Mouse (Mus musculus) hindbrain, embryonic 11.5 days (tissue): Measurements from ENCODE around the gene Saa1. TPM values are rescaled to one million over a fixed set of nuclear protein-coding genes. Genes with fewer than 3 reads are reported as not detected.
"Not testable (repeated sequence)": the region's sequence is repeated elsewhere in the genome, so short reads cannot be mapped to it uniquely, and the experiment has no call there.

ENCODE experiments used
- ATAC-seq: fragments of 200-750 bp; cut with Nextera tagmentation; 2 replicates; pipeline ENCODE4 v1.8.0; 2017; ENCODE audit warnings: mild to moderate bottlenecking, moderate TSS enrichment, moderate library complexity; ENCODE audit not compliant: low FRiP score
- DNase-seq: peaks from one replicate; pipeline ENCODE4 v3.0.0-alpha.2; 2015; ENCODE audit warnings: low spot score
- H3K27ac ChIP-seq: fragments of 300-500 bp; sonication (generic); 2 replicates; pipeline ENCODE4 v1.5.1; 2014; ENCODE audit warnings: mild to moderate bottlenecking, low read depth, low read length
- H3K27me3 ChIP-seq: fragments of 300-500 bp; sonication (generic); 2 replicates; pipeline ENCODE4 v1.6.1; 2014; ENCODE audit warnings: mild to moderate bottlenecking, low read length, moderate library complexity, mixed read lengths; ENCODE audit not compliant: control insufficient read depth, insufficient read depth
- H3K36me3 ChIP-seq: fragments of 300-500 bp; sonication (generic); 2 replicates; pipeline ENCODE4 v1.6.1; 2014; ENCODE audit warnings: mild to moderate bottlenecking, low read length, moderate library complexity, mixed read lengths; ENCODE audit not compliant: control insufficient read depth, insufficient read depth
- H3K4me1 ChIP-seq: fragments of 300-500 bp; sonication (generic); replicated peaks from 2 replicates; pipeline ENCODE4 v1.6.1; 2014; ENCODE audit warnings: low read length, mixed read lengths; ENCODE audit not compliant: control insufficient read depth, insufficient read depth
- H3K4me2 ChIP-seq: fragments of 300-500 bp; sonication (generic); replicated peaks from 2 replicates; pipeline ENCODE4 v1.6.1; 2014; ENCODE audit warnings: mild to moderate bottlenecking, low read depth, low read length
- H3K4me3 ChIP-seq: fragments of 300-500 bp; sonication (generic); 2 replicates; pipeline ENCODE4 v1.5.1; 2014; ENCODE audit warnings: low read depth, low read length
- H3K9ac ChIP-seq: fragments of 300-500 bp; sonication (generic); 2 replicates; pipeline ENCODE4 v1.6.1; 2014; ENCODE audit warnings: low read depth, low read length
- H3K9me3 ChIP-seq: fragments of 300-500 bp; sonication (generic); 2 replicates; pipeline ENCODE4 v1.6.1; 2016; ENCODE audit warnings: low read length; ENCODE audit not compliant: control insufficient read depth
- WGBS: fragments of 180-500 bp; shearing (Covaris S2); extraction: QIAGEN DNeasy Blood & Tissue Kit; methylation state at CpG from one replicate; pipeline ENCODE4 v1.1.7; 2014; 5-methylcytosine and 5-hydroxymethylcytosine counted together
- polyA plus RNA-seq: library from polyadenylated mRNA; unstranded; fragments of >200 nt; fragmentation: Nextera tagmentation; extraction: Ambion mirVana; gene quantifications from 2 replicates; pipeline ENCODE4 v1.2.1, GENCODE M21; 2014

The Saa1 gene
- not detected in 2 replicates for polyA plus RNA-seq

DNA sequence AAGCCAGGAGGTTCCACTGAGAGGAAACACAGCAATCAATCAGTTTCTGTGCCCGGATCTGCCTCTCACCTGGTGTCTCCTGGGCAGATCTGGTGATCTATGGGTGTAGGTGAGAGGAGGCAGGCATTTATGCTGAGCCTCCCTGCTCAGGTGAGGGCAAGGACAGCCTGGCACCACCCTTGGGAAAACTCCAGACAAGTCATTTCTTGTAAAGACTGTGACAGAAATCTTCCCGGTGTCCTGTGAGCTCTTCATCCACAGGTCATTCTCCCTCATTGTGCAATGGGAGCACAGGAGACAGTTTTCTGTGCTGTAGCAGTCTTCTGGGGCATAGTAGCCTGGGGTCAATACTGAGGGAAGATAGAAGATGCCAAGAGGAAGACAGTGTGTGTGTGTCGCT, at the start of gene Saa1:
TSS of gene Saa1 (minus strand) at position 101 of the 400 bp plus-strand sequence.
- 81% methylated on average over 3 of the region's 3 CpGs for WGBS
- not testable (repeated sequence) for H3K9ac ChIP-seq, H3K27me3 ChIP-seq, H3K36me3 ChIP-seq, H3K9me3 ChIP-seq, H3K4me2 ChIP-seq, H3K27ac ChIP-seq, ATAC-seq, H3K4me1 ChIP-seq, H3K4me3 ChIP-seq, DNase-seq

GRCm38 (mm10) chr7:46789177-46789849, 46.5 kb upstream of the Saa1 start:
- Histone ChIP-seq H3K27me3 (no peaks in the 10 kb centered on the region), H3K4me2 (no peak overlapping the region), H3K4me1 (no peaks in the 10 kb centered on the region), H3K27ac (no peak overlapping the region), H3K36me3 (peaks cover 3% of the 10 kb centered on the region; the same call in 1 of the 2 replicates), H3K4me3 (no peak overlapping the region), H3K9me3 (no peaks in the 10 kb centered on the region), H3K9ac (no peak overlapping the region)
- 89% methylated on average over 5 of the region's 5 CpGs for WGBS
- ATAC-seq = no peak
- no peak for DNase-seq

GRCm38 (mm10) chr7:46770706-46771105, 27.9 kb upstream of the Saa1 start:
- Histone ChIP-seq H3K27ac (no peak overlapping the region), H3K4me1 (no peaks in the 10 kb centered on the region), H3K4me2 (no peak overlapping the region), H3K9me3 (no peaks in the 10 kb centered on the region), H3K36me3 (peaks cover 6% of the 10 kb centered on the region; the same call in 1 of the 2 replicates), H3K9ac (no peak overlapping the region), H3K4me3 (no peak overlapping the region), H3K27me3 (no peaks in the 10 kb centered on the region)
- 75% methylated on average over 4 of the region's 4 CpGs for WGBS
- DNase-seq (peak; percentile 86), ATAC-seq (no peak)

- ATAC-seq = no peak
- Histone ChIP-seq H3K27me3 (no peaks in the 10 kb centered on the region), H3K4me1 (no peaks in the 10 kb centered on the region), H3K36me3 (peaks cover 11% of the 10 kb centered on the region; the same call in 1 of the 2 replicates), H3K4me3 (no peak overlapping the region), H3K9me3 (no peaks in the 10 kb centered on the region), H3K27ac (no peak overlapping the region), H3K4me2 (no peak overlapping the region), H3K9ac (no peak overlapping the region)
- WGBS = 90% methylated on average over 7 of the region's 7 CpGs
- DNase-seq = no peak
These were observed 25.7 kb upstream of the Saa1 start for GRCm38 (mm10) chr7:46768451-46768850.

DNA sequence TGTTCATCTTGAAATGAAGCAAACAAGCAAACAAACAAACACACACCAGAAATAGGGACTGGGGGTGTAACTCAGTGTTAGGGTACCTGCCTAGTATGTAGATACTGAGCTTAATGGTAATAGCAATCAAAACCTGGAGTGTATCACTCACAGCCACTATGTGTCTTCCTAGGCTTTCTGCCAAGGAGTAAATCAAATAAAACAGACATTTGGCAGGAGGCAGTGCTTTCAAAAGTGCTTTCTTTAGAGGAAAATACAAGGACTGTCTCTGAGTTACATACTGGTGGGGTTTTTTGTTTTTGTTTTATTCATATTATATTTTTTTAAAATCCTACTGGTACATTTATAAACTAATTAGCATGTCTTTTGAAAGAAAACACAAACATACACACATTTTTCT, 24.6 kb upstream of the Saa1 start:
- Histone ChIP-seq H3K27me3 (no peaks in the 10 kb centered on the region), H3K27ac (no peak overlapping the region), H3K4me1 (no peaks in the 10 kb centered on the region), H3K4me3 (no peak overlapping the region), H3K36me3 (peaks cover 17% of the 10 kb centered on the region; the same call in 1 of the 2 replicates), H3K4me2 (no peak overlapping the region), H3K9me3 (no peaks in the 10 kb centered on the region), H3K9ac (no peak overlapping the region)
- DNase-seq = no peak
- no peak for ATAC-seq

GRCm38 (mm10) chr7:46764672-46765071, 21.9 kb upstream of the Saa1 start:
- ATAC-seq (no peak), DNase-seq (no peak)
- Histone ChIP-seq H3K4me3 (no peak overlapping the region), H3K9ac (no peak overlapping the region), H3K4me1 (no peaks in the 10 kb centered on the region), H3K9me3 (no peaks in the 10 kb centered on the region), H3K27ac (no peak overlapping the region), H3K27me3 (no peaks in the 10 kb centered on the region), H3K36me3 (peaks cover 17% of the 10 kb centered on the region; the same call in 1 of the 2 replicates), H3K4me2 (no peak overlapping the region)
- WGBS = 85% methylated on average over 8 of the region's 8 CpGs

GRCm38 (mm10) chr7:46762601-46763000, 19.8 kb upstream of the Saa1 start:
- Histone ChIP-seq H3K9ac (no peak overlapping the region), H3K9me3 (no peaks in the 10 kb centered on the region), H3K27ac (no peak overlapping the region), H3K4me1 (no peaks in the 10 kb centered on the region), H3K4me3 (no peak overlapping the region), H3K36me3 (peaks cover 11% of the 10 kb centered on the region; the same call in 1 of the 2 replicates), H3K27me3 (no peaks in the 10 kb centered on the region), H3K4me2 (no peak overlapping the region)
- WGBS = 95% methylated on average over 5 of the region's 5 CpGs
- ATAC-seq (no peak), DNase-seq (no peak)

GRCm38 (mm10) chr7:46761049-46761795, 18.4 kb upstream of the Saa1 start:
- Histone ChIP-seq H3K27me3 (no peaks in the 10 kb centered on the region), H3K36me3 (peaks cover 11% of the 10 kb centered on the region; the same call in 1 of the 2 replicates), H3K9ac (no peak overlapping the region), H3K4me3 (no peak overlapping the region), H3K9me3 (no peaks in the 10 kb centered on the region), H3K4me2 (no peak overlapping the region), H3K27ac (no peak overlapping the region), H3K4me1 (no peaks in the 10 kb centered on the region)
- DNase-seq = no peak
- no peak for ATAC-seq
- WGBS = 81% methylated on average over 11 of the region's 11 CpGs

GRCm38 (mm10) chr7:46751490-46751889, 8.7 kb upstream of the Saa1 start, which contains the start of gene Saa2:
Saa2 (plus strand) TSS chr7:46751790.
- Histone ChIP-seq H3K4me1 (no peaks in the 10 kb centered on the region), H3K4me2 (no peak within 1 kb of the TSS), H3K4me3 (no peak within 1 kb of the TSS), H3K36me3 (no peaks in the 10 kb centered on the region), H3K9ac (no peak within 1 kb of the TSS), H3K9me3 (no peaks in the 10 kb centered on the region), H3K27me3 (no peaks in the 10 kb centered on the region), H3K27ac (no peak within 1 kb of the TSS)
- DNase-seq (no peak), ATAC-seq (no peak)
- WGBS = 77% methylated on average over 3 of the region's 3 CpGs
